ENCODE assay signal across 8 mouse cellular contexts in genomic region chr12:35532151-35532550, GRCm38 (mm10). TPM values are rescaled to one million over a fixed set of nuclear protein-coding genes. Genes with fewer than 3 reads are reported as not detected.
A peak's percentile ranks its signal among the peaks of the same experiment; 100 is the strongest.
DNase-seq lines count a peak whose midpoint lies in the region; ATAC-seq and TF ChIP-seq lines count a peak whose summit lies in the region.

No protein-coding gene starts in this region.

- no peaks in the 10 kb centered on the region for H3K36me3 ChIP-seq in heart, embryonic 15.5 days

- DNase-seq in CD4-positive, CD25-positive, alpha-beta regulatory T cell, adult 2 months (ENCODE audit: low read depth, low spot score), result peak; percentile 89
- peak; percentile 61 for DNase-seq in T-cell, adult 2 months (ENCODE audit: low spot score)
- peak; percentile 52 to 88 for DNase-seq in layer of hippocampus, adult 18-20 months (ENCODE audit: low spot score in 2 of 2)
- peak; percentile 68 for DNase-seq in lung, adult 2 months
- peak; percentile 63 for DNase-seq in right cerebral cortex, adult 18-20 months
- DNase-seq in urinary bladder, postnatal 4 days (ENCODE audit: low spot score in 2 of 2), result peak; percentile 28 to 74

- no peak for TF ChIP-seq POLR2A in lung, adult 2 months (IDR thresholded peaks at IDR 0.05; ENCODE audit: borderline replicate concordance, extremely low read depth, low read depth, low read length)

- no peak overlapping the region for H3K9ac ChIP-seq in heart, embryonic 15.5 days

- WGBS in heart, embryonic 15.5 days, result 14% methylated on average over 5 of the region's 5 CpGs
- WGBS in lung, adult 2 months, result 4% methylated on average over 5 of the region's 5 CpGs

- peak; percentile 58 for ATAC-seq in common myeloid progenitor, adult 5-6 weeks (replicated peaks; ENCODE audit: low read depth, poor library complexity, severe bottlenecking)
- no peak for ATAC-seq in heart, embryonic 15.5 days (replicated peaks; ENCODE audit: insufficient number of reproducible peaks, insufficient read depth, low FRiP score, low read depth)

- no peaks in the 10 kb centered on the region for H3K9me3 ChIP-seq in heart, embryonic 15.5 days (replicated peaks)

- peaks cover 5% of the 10 kb centered on the region; the same call in 1 of the 2 replicates for H3K4me1 ChIP-seq in heart, embryonic 15.5 days (replicated peaks)
- H3K4me1 ChIP-seq in lung, adult 2 months (ENCODE audit: control insufficient read depth, insufficient read depth, low read length), result peaks cover 9% of the 10 kb centered on the region

- no peaks in the 10 kb centered on the region for H3K27me3 ChIP-seq in heart, embryonic 15.5 days

- peak overlapping the region; percentile 8; the same call in 1 of the 2 replicates for H3K4me3 ChIP-seq in heart, embryonic 15.5 days
- H3K4me3 ChIP-seq in lung, adult 2 months (replicated peaks; ENCODE audit: extremely low read depth, low read depth, low read length), result peak overlapping the region; percentile 37

- H3K4me2 ChIP-seq in heart, embryonic 15.5 days, result peak overlapping the region; percentile 31; the same call in 1 of the 2 replicates

- TF ChIP-seq CTCF in lung, adult 2 months (IDR thresholded peaks at IDR 0.05; ENCODE audit: insufficient read depth, low read length), result peak; percentile 37; the same call in 1 of the 2 replicates

- no peak overlapping the region for H3K27ac ChIP-seq in heart, embryonic 15.5 days

RNA-seq across cellular contexts. Expression of gene Ahr, which starts 2.7 kb away (rescaled TPM):
- total RNA-seq in common myeloid progenitor, adult 5-6 weeks (2017), result 0.96 and 1.4 TPM in 2 replicates
- polyA plus RNA-seq in heart, embryonic 15.5 days (2015; fragmentation: Nextera tagmentation; extraction: Ambion mirVana), result 2.4 and 5.0 TPM in 2 replicates
- total RNA-seq in layer of hippocampus, adult 18-20 months (2021), result 1 to 10 TPM; 6.4 to 7.0 TPM
- polyA plus RNA-seq in lung, adult 2 months (2012; rRNA removed), result 31.6 and 37.1 TPM in 2 replicates
